Mouse (Mus musculus) WW6 (cell line): ENCODE data around the gene G0s2.
"Not testable (repeated sequence)": the region's sequence is repeated elsewhere in the genome, so short reads cannot be mapped to it uniquely, and the experiment has no call there.

Experiments used
- DNase-seq: peaks from one replicate; pipeline ENCODE4 v3.0.0-alpha.2; 2013; ENCODE audit warnings: low read depth, low spot score

Gene G0s2

GRCm38 (mm10) chr1:193287578-193287977 is 14.6 kb upstream of the G0s2 start:
- DNase-seq = no peak

GRCm38 (mm10) chr1:193285766-193286325 is 12.8 kb upstream of the G0s2 start:
- DNase-seq = not testable (repeated sequence)

DNA sequence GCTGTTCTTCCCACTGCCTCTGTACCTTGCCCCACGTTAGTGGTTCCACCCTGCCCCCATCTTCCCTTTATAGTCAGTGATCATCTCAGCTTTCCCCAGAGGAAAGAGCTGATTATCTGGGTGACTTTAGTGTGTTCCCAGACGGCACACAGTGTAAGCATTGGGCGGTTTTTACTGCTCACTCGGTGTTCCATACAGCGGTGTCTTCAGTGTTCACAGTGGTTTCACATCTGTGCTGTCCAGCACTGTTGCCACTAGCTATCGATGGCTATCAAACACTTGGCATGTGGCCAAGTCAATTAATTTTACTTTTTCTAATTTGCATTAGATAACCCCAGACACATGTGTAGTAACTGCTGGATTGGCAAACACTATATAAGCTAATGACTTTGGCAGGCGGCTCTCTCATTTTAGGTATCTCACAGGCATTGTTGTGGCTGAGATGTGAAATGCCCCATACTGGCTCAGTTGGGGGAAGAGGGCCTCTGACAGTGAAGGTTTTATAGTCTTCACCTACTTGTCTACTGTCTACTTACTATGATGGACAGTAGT is 11.3 kb upstream of the G0s2 start:
- no peak for DNase-seq

GRCm38 (mm10) chr1:193281344-193281743 is 8.3 kb upstream of the G0s2 start:
- no peak for DNase-seq

- no peak for DNase-seq
Measured at GRCm38 (mm10) chr1:193279492-193279891, 6.5 kb upstream of the G0s2 start.

GRCm38 (mm10) chr1:193278414-193279045 is 5.5 kb upstream of the G0s2 start:
- no peak for DNase-seq

GRCm38 (mm10) chr1:193274407-193275071 is 1.5 kb upstream of the G0s2 start:
- no peak for DNase-seq

DNA sequence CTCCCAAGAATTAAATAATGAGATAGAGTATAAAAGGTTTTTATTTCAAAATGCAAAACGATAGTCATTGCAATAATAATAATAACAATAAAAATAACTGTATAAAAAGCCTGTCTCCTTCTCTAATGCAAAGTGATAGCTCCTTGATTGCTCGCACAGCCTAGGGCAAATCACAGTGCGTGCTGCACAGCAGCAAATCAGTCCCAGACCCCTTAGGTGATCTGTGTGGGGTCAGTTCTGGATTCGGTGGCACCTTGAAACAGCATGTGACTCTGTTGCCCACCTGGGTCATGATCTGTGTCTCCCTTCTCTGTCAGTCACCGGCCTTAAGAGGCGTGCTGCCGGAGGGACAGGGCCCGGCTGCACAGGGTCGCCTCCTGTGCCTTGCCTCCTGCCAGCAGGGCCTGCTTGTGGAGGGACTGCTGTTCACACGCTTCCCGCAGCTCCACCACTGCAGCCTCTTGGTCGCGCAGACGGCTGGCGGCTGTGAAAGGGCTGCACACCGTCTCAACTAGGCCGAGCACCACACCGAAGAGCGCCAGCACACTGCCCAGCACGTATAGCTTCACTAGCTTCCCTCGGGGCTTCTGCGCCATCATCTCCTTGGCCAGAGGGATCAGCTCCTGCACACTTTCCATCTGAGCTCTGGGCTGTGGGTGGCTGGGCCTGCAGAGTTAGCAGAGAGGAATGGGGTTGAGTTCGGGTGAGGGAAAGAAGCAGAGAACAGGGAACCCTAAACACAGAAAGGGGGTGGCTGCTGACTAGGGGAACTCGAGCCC is 691 bp downstream of the G0s2 start:
- peak; percentile 20 for DNase-seq

- no peak for DNase-seq
Measured at GRCm38 (mm10) chr1:193270965-193271763, 1.9 kb downstream of the G0s2 start.

DNA sequence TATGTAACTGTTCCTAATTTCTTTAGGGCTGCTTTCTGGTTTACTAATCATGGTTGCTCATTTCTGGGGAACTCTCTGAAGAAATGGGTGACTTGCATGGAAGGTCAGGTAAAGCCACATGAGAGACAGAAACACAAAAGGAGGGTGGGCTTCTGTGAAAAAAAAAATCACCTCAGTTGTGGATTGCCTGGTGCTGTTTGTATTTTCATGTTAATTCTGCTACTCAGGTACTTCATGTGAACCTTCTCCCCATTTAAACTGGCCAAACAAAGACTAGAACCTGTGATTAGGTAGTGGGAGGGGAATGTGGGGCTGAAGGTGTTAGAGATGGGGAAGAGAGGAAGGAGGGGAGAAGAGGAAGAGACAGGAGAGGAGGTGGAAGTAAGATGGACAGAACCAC is 7.3 kb downstream of the G0s2 start:
- no peak for DNase-seq

GRCm38 (mm10) chr1:193263955-193264598 is 8.9 kb downstream of the G0s2 start, which contains the start of gene Hsd11b1:
Gene Hsd11b1, minus strand, starts transcription at chr1:193264075.
- DNase-seq = no peak

DNA sequence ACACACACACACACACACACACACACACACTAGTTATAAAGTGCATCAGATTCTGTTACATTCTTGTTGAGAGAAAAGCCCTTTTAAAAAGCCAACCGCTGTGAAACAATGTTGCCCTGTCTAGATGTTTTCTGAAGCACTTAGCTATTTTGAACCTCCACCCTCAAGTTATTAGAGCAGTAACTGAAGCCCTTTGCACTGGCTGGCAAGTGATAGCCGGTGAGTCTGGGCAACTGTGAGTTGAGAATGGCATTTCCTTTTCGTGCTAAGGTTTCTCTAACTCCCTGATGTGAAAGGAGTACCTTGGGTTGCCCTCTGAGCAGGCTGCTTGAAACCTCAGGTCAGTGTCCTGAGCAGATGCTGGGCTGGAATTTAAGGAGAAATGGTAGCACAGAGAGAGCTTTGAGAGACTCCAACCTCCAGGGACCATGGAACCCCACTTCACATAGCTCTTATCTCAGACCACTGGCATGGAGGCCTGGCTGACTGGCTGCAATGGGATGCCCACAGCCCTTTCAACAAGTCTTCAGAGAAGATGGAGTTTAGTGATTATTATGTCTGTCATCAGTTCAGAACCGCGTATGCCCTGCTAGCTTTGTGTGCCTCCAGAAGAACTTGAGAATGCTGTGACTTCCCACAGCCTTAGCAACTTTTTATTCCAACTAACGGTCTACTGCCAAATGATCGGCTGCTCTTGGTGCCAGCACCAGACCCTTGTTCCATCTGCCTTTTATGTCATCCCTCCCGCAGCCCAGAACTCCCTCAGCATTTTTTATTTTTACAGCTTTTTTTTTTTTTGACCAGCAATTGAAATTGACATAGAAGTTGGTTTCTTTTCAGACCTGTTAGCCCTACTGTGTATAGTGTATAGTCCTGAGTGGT is 9.8 kb downstream of the G0s2 start:
- no peak for DNase-seq

- DNase-seq = no peak
Measured at GRCm38 (mm10) chr1:193261897-193262548, 11.0 kb downstream of the G0s2 start.

- no peak for DNase-seq
Measured at GRCm38 (mm10) chr1:193259559-193259958, 13.5 kb downstream of the G0s2 start.

DNA sequence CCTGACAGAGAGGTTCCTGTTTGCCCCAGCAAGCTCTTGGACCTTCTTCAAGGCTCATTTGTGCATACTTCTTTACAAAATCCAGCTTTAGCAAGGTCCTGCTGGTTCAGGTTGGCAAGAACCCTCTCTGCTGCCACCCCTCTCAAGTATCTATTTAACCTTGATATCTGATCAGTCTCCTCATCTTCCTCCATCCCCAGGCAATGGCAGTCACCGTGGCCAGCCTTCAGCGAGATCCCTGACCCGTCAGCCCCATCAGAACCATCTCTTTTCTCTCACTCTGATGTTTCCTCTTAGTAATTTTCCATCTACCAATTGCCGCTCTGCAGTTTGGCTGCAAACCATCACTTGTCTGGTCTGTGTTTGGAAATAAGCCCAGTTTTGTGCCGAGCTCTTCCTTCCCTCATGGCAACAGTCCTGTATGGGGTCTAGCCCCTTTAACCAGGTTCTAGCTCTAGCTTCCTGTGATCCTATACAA is 16.4 kb downstream of the G0s2 start:
- no peak for DNase-seq

- no peak for DNase-seq
Measured at GRCm38 (mm10) chr1:193256289-193256577, 16.8 kb downstream of the G0s2 start.

DNA sequence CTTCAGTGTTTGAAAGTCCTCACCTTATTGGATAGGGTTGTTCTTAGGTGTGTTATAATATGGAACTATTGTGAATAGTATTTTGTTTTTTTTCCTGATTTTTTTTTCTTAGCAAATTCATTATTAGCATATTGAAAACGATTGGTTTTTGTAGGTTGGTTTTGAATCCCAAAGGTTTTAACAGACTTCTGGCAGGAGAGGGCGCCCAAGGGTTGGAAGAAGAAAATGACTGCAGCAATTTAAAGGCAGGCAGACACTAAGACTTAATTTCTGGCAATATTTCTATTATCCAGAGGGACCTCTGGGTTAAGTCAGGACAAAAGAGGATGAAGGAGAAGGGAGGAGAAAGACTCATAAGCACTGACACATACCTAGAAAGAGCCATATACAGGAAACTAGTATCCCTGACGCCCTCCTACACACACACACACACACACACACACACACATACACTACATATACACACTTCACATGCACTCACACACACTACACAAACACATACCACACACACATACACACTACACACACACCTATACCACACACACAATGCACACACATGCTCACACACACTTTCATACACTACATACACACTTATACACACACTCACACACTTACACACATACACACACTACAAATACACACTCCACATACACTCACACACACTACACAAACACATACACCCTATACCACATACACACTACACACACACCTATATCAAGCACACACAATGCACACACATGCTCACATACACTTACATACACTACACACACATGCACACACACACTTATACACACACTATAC is 17.3 kb downstream of the G0s2 start:
- no peak for DNase-seq

- no peak for DNase-seq
Measured at GRCm38 (mm10) chr1:193255032-193255431, 18.0 kb downstream of the G0s2 start.
